Mouse (Mus musculus) activated CD4-positive, CD25-positive, alpha-beta regulatory T cell (primary cell): ENCODE data around the gene Abhd17b. TPM values are rescaled to one million over a fixed set of nuclear protein-coding genes. Genes with fewer than 3 reads are reported as not detected.

Experiments used
- polyA plus RNA-seq, 2 experiments: library from polyadenylated mRNA; unstranded; fragments of 100-300 nt; shearing (Covaris generic); gene quantifications; one replicate each; pipeline ENCODE4 v1.2.1; 2017

The Abhd17b gene
- 10 to 100 TPM; 37.8 to 55.2 TPM for polyA plus RNA-seq

GRCm38 (mm10) chr19:21653172-21653981, at the start of gene Abhd17b:
Abhd17b (plus strand) TSS chr19:21653185.

GRCm38 (mm10) chr19:21652285-21653171, 457 bp upstream of the Abhd17b start, which contains the start of gene 1110059E24Rik:
1110059E24Rik (minus strand) TSS chr19:21652976.

Other genes starting within 250 kb of the Abhd17b start
- 1 to 10 TPM in 1 of 2 experiments, under 1 TPM in 1; 0.19 to 1.7 TPM for gene Gda, start 179.7 kb upstream of the Abhd17b start, polyA plus RNA-seq
- gene 1110059E24Rik, start 209 bp upstream of the Abhd17b start, polyA plus RNA-seq: 10 to 100 TPM; 35.3 to 40.4 TPM
- 10 to 100 TPM in 1 of 2 experiments, 1 to 10 TPM in 1; 3.3 to 16.0 TPM for gene Cemip2, start 125.2 kb downstream of the Abhd17b start, polyA plus RNA-seq